Mouse (Mus musculus): ENCODE measurements around the gene Olfr1100. TPM values are rescaled to one million over a fixed set of nuclear protein-coding genes. Genes with fewer than 3 reads are reported as not detected.

The Olfr1100 gene
- polyA plus RNA-seq (2014; fragmentation: Illumina TruSeq; extraction: RNeasy Lipid Tissue Mini Kit (QIAGEN cat#74804); ENCODE audit: low read depth, low replicate concordance) = not detected

GRCm38 (mm10) chr2:86979854-86980253 is at the start of gene Olfr1100:
Gene Olfr1100, minus strand, starts transcription at chr2:86979954.

GRCm38 (mm10) chr2:87026980-87027379 is 47.2 kb upstream of the Olfr1100 start, which contains the start of gene Olfr1104:
Gene Olfr1104, minus strand, starts transcription at chr2:87027080.

GRCm38 (mm10) chr2:86998098-86998497 is 18.3 kb upstream of the Olfr1100 start, which contains the start of gene Olfr1102:
Gene Olfr1102, plus strand, starts transcription at chr2:86998398.

GRCm38 (mm10) chr2:86991121-86991520 is 11.4 kb upstream of the Olfr1100 start, which contains the start of gene Olfr1101:
Gene Olfr1101, minus strand, starts transcription at chr2:86991221.

GRCm38 (mm10) chr2:86960593-86960992 is 19.2 kb downstream of the Olfr1100 start, which contains the start of gene Olfr1099:
Gene Olfr1099, minus strand, starts transcription at chr2:86960693.

Other genes starting within 250 kb of the Olfr1100 start
- gene Olfr1089, start 246.3 kb downstream of the Olfr1100 start, polyA plus RNA-seq (2014; fragmentation: Illumina TruSeq; extraction: RNeasy Lipid Tissue Mini Kit (QIAGEN cat#74804); ENCODE audit: low read depth, low replicate concordance) = not detected
- not detected for gene Olfr1090, start 221.0 kb downstream of the Olfr1100 start, polyA plus RNA-seq (2014; fragmentation: Illumina TruSeq; extraction: RNeasy Lipid Tissue Mini Kit (QIAGEN cat#74804); ENCODE audit: low read depth, low replicate concordance)
- not detected for gene Olfr1093, start 197.5 kb downstream of the Olfr1100 start, polyA plus RNA-seq (2014; fragmentation: Illumina TruSeq; extraction: RNeasy Lipid Tissue Mini Kit (QIAGEN cat#74804); ENCODE audit: low read depth, low replicate concordance)
- not detected for gene Olfr141, start 169.9 kb downstream of the Olfr1100 start, polyA plus RNA-seq (2014; fragmentation: Illumina TruSeq; extraction: RNeasy Lipid Tissue Mini Kit (QIAGEN cat#74804); ENCODE audit: low read depth, low replicate concordance)
- gene Olfr1094, start 155.3 kb downstream of the Olfr1100 start, polyA plus RNA-seq (2014; fragmentation: Illumina TruSeq; extraction: RNeasy Lipid Tissue Mini Kit (QIAGEN cat#74804); ENCODE audit: low read depth, low replicate concordance) = not detected
- gene Olfr1095, start 128.3 kb downstream of the Olfr1100 start, polyA plus RNA-seq (2014; fragmentation: Illumina TruSeq; extraction: RNeasy Lipid Tissue Mini Kit (QIAGEN cat#74804); ENCODE audit: low read depth, low replicate concordance) = not detected
- gene Gm13723, start 105.2 kb downstream of the Olfr1100 start, polyA plus RNA-seq (2014; fragmentation: Illumina TruSeq; extraction: RNeasy Lipid Tissue Mini Kit (QIAGEN cat#74804); ENCODE audit: low read depth, low replicate concordance) = not detected
- not detected for gene Olfr1097, start 87.7 kb downstream of the Olfr1100 start, polyA plus RNA-seq (2014; fragmentation: Illumina TruSeq; extraction: RNeasy Lipid Tissue Mini Kit (QIAGEN cat#74804); ENCODE audit: low read depth, low replicate concordance)
- not detected for gene Olfr1098, start 55.4 kb downstream of the Olfr1100 start, polyA plus RNA-seq (2014; fragmentation: Illumina TruSeq; extraction: RNeasy Lipid Tissue Mini Kit (QIAGEN cat#74804); ENCODE audit: low read depth, low replicate concordance)
- not detected for gene Olfr1099, start 19.3 kb downstream of the Olfr1100 start, polyA plus RNA-seq (2014; fragmentation: Illumina TruSeq; extraction: RNeasy Lipid Tissue Mini Kit (QIAGEN cat#74804); ENCODE audit: low read depth, low replicate concordance)
- gene Olfr1101, start 11.3 kb upstream of the Olfr1100 start, polyA plus RNA-seq (2014; fragmentation: Illumina TruSeq; extraction: RNeasy Lipid Tissue Mini Kit (QIAGEN cat#74804); ENCODE audit: low read depth, low replicate concordance) = not detected
- not detected for gene Olfr1102, start 18.4 kb upstream of the Olfr1100 start, polyA plus RNA-seq (2014; fragmentation: Illumina TruSeq; extraction: RNeasy Lipid Tissue Mini Kit (QIAGEN cat#74804); ENCODE audit: low read depth, low replicate concordance)
- gene Olfr1104, start 47.1 kb upstream of the Olfr1100 start, polyA plus RNA-seq (2014; fragmentation: Illumina TruSeq; extraction: RNeasy Lipid Tissue Mini Kit (QIAGEN cat#74804); ENCODE audit: low read depth, low replicate concordance) = not detected
- not detected for gene Olfr1105, start 56.6 kb upstream of the Olfr1100 start, polyA plus RNA-seq (2014; fragmentation: Illumina TruSeq; extraction: RNeasy Lipid Tissue Mini Kit (QIAGEN cat#74804); ENCODE audit: low read depth, low replicate concordance)
- gene Olfr1106, start 72.3 kb upstream of the Olfr1100 start, polyA plus RNA-seq (2014; fragmentation: Illumina TruSeq; extraction: RNeasy Lipid Tissue Mini Kit (QIAGEN cat#74804); ENCODE audit: low read depth, low replicate concordance) = not detected
- gene Olfr1107, start 95.9 kb upstream of the Olfr1100 start, polyA plus RNA-seq (2014; fragmentation: Illumina TruSeq; extraction: RNeasy Lipid Tissue Mini Kit (QIAGEN cat#74804); ENCODE audit: low read depth, low replicate concordance) = not detected
- gene Olfr1109, start 116.1 kb upstream of the Olfr1100 start, polyA plus RNA-seq (2014; fragmentation: Illumina TruSeq; extraction: RNeasy Lipid Tissue Mini Kit (QIAGEN cat#74804); ENCODE audit: low read depth, low replicate concordance) = not detected
- not detected for gene Olfr259, start 134.6 kb upstream of the Olfr1100 start, polyA plus RNA-seq (2014; fragmentation: Illumina TruSeq; extraction: RNeasy Lipid Tissue Mini Kit (QIAGEN cat#74804); ENCODE audit: low read depth, low replicate concordance)
- not detected for gene Olfr1110, start 160.3 kb upstream of the Olfr1100 start, polyA plus RNA-seq (2014; fragmentation: Illumina TruSeq; extraction: RNeasy Lipid Tissue Mini Kit (QIAGEN cat#74804); ENCODE audit: low read depth, low replicate concordance)
- not detected for gene Olfr1111, start 172.7 kb upstream of the Olfr1100 start, polyA plus RNA-seq (2014; fragmentation: Illumina TruSeq; extraction: RNeasy Lipid Tissue Mini Kit (QIAGEN cat#74804); ENCODE audit: low read depth, low replicate concordance)
- gene Olfr1112, start 207.8 kb upstream of the Olfr1100 start, polyA plus RNA-seq (2014; fragmentation: Illumina TruSeq; extraction: RNeasy Lipid Tissue Mini Kit (QIAGEN cat#74804); ENCODE audit: low read depth, low replicate concordance) = not detected
- gene Olfr1113, start 229.0 kb upstream of the Olfr1100 start, polyA plus RNA-seq (2014; fragmentation: Illumina TruSeq; extraction: RNeasy Lipid Tissue Mini Kit (QIAGEN cat#74804); ENCODE audit: low read depth, low replicate concordance) = not detected

Measured in liver, adult 10 weeks (tissue).